Mouse (Mus musculus) spleen, adult 2 months (tissue): ENCODE results near the gene Rell1.

ENCODE experiments used
- CTCF ChIP-seq: fragments of 200-500 bp; IDR thresholded peaks from 2 replicates; pipeline ENCODE4 v1.5.1; 2011; ENCODE audit warnings: mild to moderate bottlenecking, inconsistent platforms; ENCODE audit not compliant: insufficient read depth, insufficient read length, insufficient replicate concordance; ENCODE audit errors: extremely low read depth
- POLR2A ChIP-seq: fragments of 200-500 bp; IDR thresholded peaks from 2 replicates; pipeline ENCODE4 v1.6.1; 2011; ENCODE audit warnings: low read depth, low read length, inconsistent platforms

GRCm38 (mm10) chr5:63887111-63887510 lies 81.6 kb downstream of the Rell1 start:
- TF ChIP-seq POLR2A (no peak), CTCF (no peak)
